Mouse (Mus musculus) lung, postnatal 0 days (tissue): ENCODE results near the gene Sox5. TPM values are rescaled to one million over a fixed set of nuclear protein-coding genes. Genes with fewer than 3 reads are reported as not detected.
A peak's percentile ranks its signal among the peaks of the same experiment; 100 is the strongest.

Experiments used
- ATAC-seq: fragments of 200-750 bp; cut with Nextera tagmentation; 2 replicates; pipeline ENCODE4 v1.8.0; 2017; ENCODE audit warnings: moderate library complexity
- DNase-seq: peaks from one replicate; pipeline ENCODE4 v3.0.0-alpha.2; 2016; ENCODE audit warnings: low spot score
- H3K27ac ChIP-seq: fragments of 300-500 bp; sonication (generic); 2 replicates; pipeline ENCODE4 v1.5.1; 2014; ENCODE audit warnings: antibody characterized with exemption, mild to moderate bottlenecking, low read length, mixed read lengths
- H3K27me3 ChIP-seq: fragments of 300-500 bp; sonication (generic); replicated peaks from 2 replicates; pipeline ENCODE4 v1.6.1; 2014; ENCODE audit warnings: low read length, mixed read lengths; ENCODE audit not compliant: insufficient read depth
- H3K36me3 ChIP-seq: fragments of 300-500 bp; sonication (generic); 2 replicates; pipeline ENCODE4 v1.6.1; 2014; ENCODE audit warnings: low read length, mixed read lengths; ENCODE audit not compliant: insufficient read depth
- H3K4me1 ChIP-seq: fragments of 300-500 bp; sonication (generic); 2 replicates; pipeline ENCODE4 v1.6.1; 2014; ENCODE audit warnings: antibody characterized with exemption, low read depth, low read length, mixed read lengths; ENCODE audit not compliant: insufficient read depth
- H3K4me2 ChIP-seq: fragments of 300-500 bp; sonication (generic); replicated peaks from 2 replicates; pipeline ENCODE4 v1.6.1; 2014; ENCODE audit warnings: low read depth, mild to moderate bottlenecking, low read length, moderate library complexity, mixed read lengths
- H3K4me3 ChIP-seq: fragments of 300-500 bp; sonication (generic); 2 replicates; pipeline ENCODE4 v1.5.1; 2014; ENCODE audit warnings: low read depth, low read length
- H3K9ac ChIP-seq: fragments of 300-500 bp; sonication (generic); replicated peaks from 2 replicates; pipeline ENCODE4 v1.6.1; 2014; ENCODE audit warnings: low read depth, mild to moderate bottlenecking
- H3K9me3 ChIP-seq: fragments of 300-500 bp; sonication (generic); 2 replicates; pipeline ENCODE4 v1.6.1; 2016; ENCODE audit warnings: low read length, mixed read lengths
- CTCF ChIP-seq: IDR thresholded peaks from 2 replicates; pipeline ENCODE4 v1.5.1; 2016; ENCODE audit warnings: antibody characterized with exemption, mild to moderate bottlenecking
- EP300 ChIP-seq: IDR thresholded peaks from 2 replicates; pipeline ENCODE4 v1.6.1; 2016; ENCODE audit warnings: antibody characterized with exemption, mild to moderate bottlenecking, control low read depth
- WGBS: fragments of 180-500 bp; shearing (Covaris S2); extraction: QIAGEN DNeasy Blood & Tissue Kit; methylation state at CpG from one replicate; pipeline ENCODE4 v1.1.7; 2014; 5-methylcytosine and 5-hydroxymethylcytosine counted together
- polyA plus RNA-seq: library from polyadenylated mRNA; unstranded; fragments of >200 nt; fragmentation: Nextera tagmentation; extraction: Ambion mirVana; gene quantifications from 2 replicates; pipeline ENCODE4 v1.2.1, GENCODE M21; 2015

Sox5 gene
- polyA plus RNA-seq, 1 experiment from 2014 or later = 9.8 TPM

- H3K4me1 ChIP-seq = no peaks in the 10 kb centered on the region
- DNase-seq (no peak), ATAC-seq (no peak)
- H3K9ac ChIP-seq = no peak overlapping the region
- no peaks in the 10 kb centered on the region for H3K36me3 ChIP-seq
- no peak overlapping the region for H3K4me3 ChIP-seq
- H3K27ac ChIP-seq = no peak overlapping the region
- no peak overlapping the region for H3K4me2 ChIP-seq
- H3K9me3 ChIP-seq = no peaks in the 10 kb centered on the region
- WGBS = 59% methylated on average over 7 of the region's 7 CpGs
- no peaks in the 10 kb centered on the region for H3K27me3 ChIP-seq
- no peak for TF ChIP-seq EP300
- TF ChIP-seq CTCF = no peak
Measured at GRCm38 (mm10) chr6:144627539-144628115, 154.2 kb downstream of the Sox5 start.

GRCm38 (mm10) chr6:144621089-144621769 is 160.5 kb downstream of the Sox5 start:
- Histone ChIP-seq H3K9ac (no peak overlapping the region), H3K4me2 (no peak overlapping the region), H3K36me3 (no peaks in the 10 kb centered on the region), H3K4me3 (no peak overlapping the region), H3K27me3 (no peaks in the 10 kb centered on the region), H3K9me3 (no peaks in the 10 kb centered on the region), H3K4me1 (no peaks in the 10 kb centered on the region; the same call in 1 of the 2 replicates), H3K27ac (peak overlapping the region; percentile 52)
- ATAC-seq = peak; percentile 96
- peak; percentile 91 for DNase-seq
- TF ChIP-seq CTCF = no peak
- peak; percentile 97 for TF ChIP-seq EP300
- 15% methylated on average over 3 of the region's 3 CpGs for WGBS

- no peak overlapping the region for H3K4me2 ChIP-seq
- ATAC-seq (no peak), DNase-seq (no peak)
- H3K9me3 ChIP-seq = no peaks in the 10 kb centered on the region
- TF ChIP-seq EP300 = no peak
- no peak for TF ChIP-seq CTCF
- H3K4me3 ChIP-seq = no peak overlapping the region
- H3K4me1 ChIP-seq = no peaks in the 10 kb centered on the region
- no peak overlapping the region for H3K27ac ChIP-seq
- 25% methylated on average over 4 of the region's 4 CpGs for WGBS
- H3K9ac ChIP-seq = no peak overlapping the region
- no peaks in the 10 kb centered on the region for H3K27me3 ChIP-seq
- H3K36me3 ChIP-seq = no peaks in the 10 kb centered on the region
Measured at GRCm38 (mm10) chr6:144611383-144611791, 170.4 kb downstream of the Sox5 start.

- no peak overlapping the region for H3K9ac ChIP-seq
- H3K9me3 ChIP-seq = no peaks in the 10 kb centered on the region
- WGBS = 44% methylated on average over 8 of the region's 8 CpGs
- H3K27me3 ChIP-seq = no peaks in the 10 kb centered on the region
- H3K4me1 ChIP-seq = no peaks in the 10 kb centered on the region
- ATAC-seq = no peak
- H3K4me3 ChIP-seq = no peak overlapping the region
- H3K27ac ChIP-seq = no peak overlapping the region
- no peaks in the 10 kb centered on the region for H3K36me3 ChIP-seq
- TF ChIP-seq CTCF (no peak), EP300 (no peak)
- DNase-seq = no peak
- H3K4me2 ChIP-seq = no peak overlapping the region
Measured at GRCm38 (mm10) chr6:144610878-144611277, 170.9 kb downstream of the Sox5 start.

GRCm38 (mm10) chr6:144602883-144603282 is 178.9 kb downstream of the Sox5 start:
- ATAC-seq = no peak
- TF ChIP-seq CTCF (no peak), EP300 (no peak)
- no peak for DNase-seq
- H3K4me2 ChIP-seq = no peak overlapping the region
- H3K9me3 ChIP-seq = no peaks in the 10 kb centered on the region
- no peak overlapping the region for H3K4me3 ChIP-seq
- H3K9ac ChIP-seq = no peak overlapping the region
- WGBS = 83% methylated on average over 4 of the region's 4 CpGs
- H3K27ac ChIP-seq = no peak overlapping the region
- H3K36me3 ChIP-seq = no peaks in the 10 kb centered on the region
- no peaks in the 10 kb centered on the region for H3K27me3 ChIP-seq
- no peaks in the 10 kb centered on the region for H3K4me1 ChIP-seq

GRCm38 (mm10) chr6:144600351-144600750 is 181.4 kb downstream of the Sox5 start:
- 59% methylated on average over 5 of the region's 5 CpGs for WGBS
- Histone ChIP-seq H3K9ac (no peak overlapping the region), H3K27ac (no peak overlapping the region), H3K4me2 (no peak overlapping the region), H3K4me3 (no peak overlapping the region), H3K27me3 (no peaks in the 10 kb centered on the region), H3K4me1 (no peaks in the 10 kb centered on the region), H3K9me3 (no peaks in the 10 kb centered on the region), H3K36me3 (no peaks in the 10 kb centered on the region)
- no peak for TF ChIP-seq CTCF
- no peak for TF ChIP-seq EP300
- ATAC-seq = no peak
- no peak for DNase-seq
